Mouse (Mus musculus) cortical plate, adult 2 months (tissue): ENCODE measurements around the gene R3hdml. TPM values are rescaled to one million over a fixed set of nuclear protein-coding genes. Genes with fewer than 3 reads are reported as not detected.

ENCODE experiments used
- H3K27ac ChIP-seq: fragments of 200-500 bp; 2 replicates; pipeline ENCODE4 v1.5.1; 2012; ENCODE audit warnings: low read length, control low read depth, inconsistent platforms; ENCODE audit not compliant: insufficient read depth
- H3K4me1 ChIP-seq: fragments of 200-500 bp; 2 replicates; pipeline ENCODE4 v1.6.1; 2011; ENCODE audit warnings: low read length; ENCODE audit not compliant: control insufficient read depth, insufficient read depth
- H3K4me3 ChIP-seq: fragments of 200-500 bp; 2 replicates; pipeline ENCODE4 v1.5.1; 2011; ENCODE audit warnings: mild to moderate bottlenecking, low read length, control low read depth; ENCODE audit not compliant: insufficient read depth
- CTCF ChIP-seq: fragments of 200-500 bp; IDR thresholded peaks from 2 replicates; pipeline ENCODE4 v1.5.1; 2011; ENCODE audit warnings: mild to moderate bottlenecking, control low read depth, low read length; ENCODE audit not compliant: insufficient read depth; ENCODE audit errors: extremely low read depth
- POLR2A ChIP-seq: fragments of 200-500 bp; IDR thresholded peaks from 2 replicates; pipeline ENCODE4 v1.6.1; 2011; ENCODE audit warnings: mild to moderate bottlenecking, low read length, control low read depth; ENCODE audit not compliant: insufficient read depth; ENCODE audit errors: extremely low read depth
- polyA plus RNA-seq: library from polyadenylated mRNA; depleted of rRNA; stranded (reverse); fragments of >200 nt; gene quantifications from 2 replicates; pipeline ENCODE4 v1.2.3, GENCODE M21; 2012; rRNA removed

The R3hdml gene
- polyA plus RNA-seq, 1 experiment: not detected

DNA sequence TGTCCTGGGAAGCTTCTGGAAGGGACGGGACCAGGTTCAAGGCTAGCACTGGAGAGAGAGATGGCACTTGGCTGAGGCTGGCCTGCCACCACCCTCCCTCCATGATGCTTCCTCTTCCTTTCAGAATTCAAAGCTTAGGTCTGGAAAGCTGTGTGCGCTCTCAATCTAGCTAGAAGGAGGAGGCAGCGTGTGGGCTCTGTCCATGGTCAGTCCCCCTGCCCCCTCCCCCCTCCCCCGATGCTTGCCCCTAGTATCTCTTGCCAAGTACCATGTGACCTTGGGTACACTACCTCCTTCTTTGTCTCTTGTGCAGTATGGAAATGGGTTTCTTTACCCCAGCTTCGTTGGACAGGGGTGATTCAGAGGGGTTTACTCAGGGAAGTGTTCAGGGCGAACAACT is 56.7 kb downstream of the R3hdml start:
- Histone ChIP-seq H3K4me1 (no peaks in the 10 kb centered on the region), H3K4me3 (no peak overlapping the region), H3K27ac (no peak overlapping the region)
- TF ChIP-seq CTCF: no peak
- no peak for TF ChIP-seq POLR2A

DNA sequence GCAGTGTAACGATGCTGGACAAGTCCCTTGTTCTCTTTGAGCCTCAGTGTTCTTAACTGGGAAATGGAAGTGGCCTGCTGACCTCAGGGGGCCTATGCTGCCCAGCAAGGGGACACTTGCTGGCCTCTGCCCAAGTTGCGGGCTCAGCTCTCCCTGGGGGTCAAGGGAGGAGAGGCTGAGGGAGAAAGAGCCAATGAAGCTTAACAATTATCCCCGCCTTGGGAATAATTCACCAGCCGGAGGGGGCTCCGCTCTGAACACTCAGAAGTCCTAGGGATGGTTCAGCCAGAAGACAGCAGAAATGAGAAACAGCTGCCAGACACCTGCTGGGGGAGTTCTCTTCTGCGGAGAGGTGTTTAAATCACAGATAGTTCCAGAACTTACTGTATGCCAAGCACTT is 57.7 kb downstream of the R3hdml start:
- Histone ChIP-seq H3K27ac (no peak overlapping the region), H3K4me3 (no peak overlapping the region), H3K4me1 (no peaks in the 10 kb centered on the region)
- TF ChIP-seq CTCF (no peak), POLR2A (no peak)

Other genes with a start within 250 kb of the R3hdml start
- 0.61 and 0.79 TPM in 2 replicates for gene Jph2, start 94.3 kb upstream of the R3hdml start, polyA plus RNA-seq
- gene Oser1, start 67.6 kb upstream of the R3hdml start, polyA plus RNA-seq: 22.2 and 23.4 TPM in 2 replicates
- gene Gdap1l1, start 53.8 kb upstream of the R3hdml start, polyA plus RNA-seq: 96.6 and 99.8 TPM in 2 replicates
- gene Fitm2, start 19.7 kb upstream of the R3hdml start, polyA plus RNA-seq: 11.5 and 12.3 TPM in 2 replicates
- gene Hnf4a, start 14.5 kb downstream of the R3hdml start, polyA plus RNA-seq: not detected in 2 replicates
- gene Ttpal, start 110.0 kb downstream of the R3hdml start, polyA plus RNA-seq: 45.8 and 49.3 TPM in 2 replicates
- 209 and 210 TPM in 2 replicates for gene Serinc3, start 152.8 kb downstream of the R3hdml start, polyA plus RNA-seq
- gene Pkig, start 166.1 kb downstream of the R3hdml start, polyA plus RNA-seq: 143 and 146 TPM in 2 replicates